Mouse (Mus musculus) liver, embryonic 14.5 days (tissue): Measurements from ENCODE around the gene Prkcq.

Experiments
- CTCF ChIP-seq: IDR thresholded peaks from 2 replicates; pipeline ENCODE4 v1.5.1; 2016; ENCODE audit warnings: antibody characterized with exemption, low read depth, control low read depth
- EP300 ChIP-seq: IDR thresholded peaks from 2 replicates; pipeline ENCODE4 v1.6.1; 2016; ENCODE audit warnings: antibody characterized with exemption, low read depth

- TF ChIP-seq CTCF: no peak
- no peak for TF ChIP-seq EP300
Measured at GRCm38 (mm10) chr2:11298811-11299210, 126.9 kb downstream of the Prkcq start.
